Mouse (Mus musculus) kidney, postnatal 14 days (tissue): Measurements from ENCODE around the gene Fam172a.
A peak's percentile ranks its signal among the peaks of the same experiment; 100 is the strongest.

ENCODE experiments used
- DNase-seq: peaks from one replicate; pipeline ENCODE4 v3.0.0; 2022; ENCODE audit warnings: mixed read lengths

Gene Fam172a

GRCm38 (mm10) chr13:77976248-77976647 lies 274.4 kb downstream of the Fam172a start:
- no peak for DNase-seq

- DNase-seq: no peak
These were observed 275.3 kb downstream of the Fam172a start for GRCm38 (mm10) chr13:77977121-77977520.

- peak; percentile 56 for DNase-seq
These were observed 280.4 kb downstream of the Fam172a start for GRCm38 (mm10) chr13:77982105-77982851.

GRCm38 (mm10) chr13:77982852-77983202 lies 281.0 kb downstream of the Fam172a start:
- no peak for DNase-seq

- no peak for DNase-seq
These were observed 289.5 kb downstream of the Fam172a start for GRCm38 (mm10) chr13:77991189-77991886.

- no peak for DNase-seq
These were observed 302.8 kb downstream of the Fam172a start for GRCm38 (mm10) chr13:78004649-78005048.

GRCm38 (mm10) chr13:78005344-78005743 lies 303.5 kb downstream of the Fam172a start:
- no peak for DNase-seq

GRCm38 (mm10) chr13:78010176-78010575 lies 308.3 kb downstream of the Fam172a start:
- no peak for DNase-seq

- no peak for DNase-seq
These were observed 323.0 kb downstream of the Fam172a start, which contains the start of gene Pou5f2 for GRCm38 (mm10) chr13:78024683-78025294. TSS of gene Pou5f2 (plus strand) at chr13:78024902.

- DNase-seq: no peak
These were observed 331.0 kb downstream of the Fam172a start for GRCm38 (mm10) chr13:78032821-78033220.

- no peak for DNase-seq
These were observed 335.4 kb downstream of the Fam172a start for GRCm38 (mm10) chr13:78037203-78037602.

GRCm38 (mm10) chr13:78043203-78043602 lies 341.4 kb downstream of the Fam172a start:
- DNase-seq: no peak

GRCm38 (mm10) chr13:78045116-78045515 lies 343.3 kb downstream of the Fam172a start:
- DNase-seq: no peak

GRCm38 (mm10) chr13:78087751-78088150 lies 385.9 kb downstream of the Fam172a start:
- DNase-seq: no peak

- DNase-seq: no peak
These were observed 388.9 kb downstream of the Fam172a start for GRCm38 (mm10) chr13:78090701-78091100.

GRCm38 (mm10) chr13:78091949-78092348 lies 390.1 kb downstream of the Fam172a start:
- no peak for DNase-seq

- DNase-seq: no peak
These were observed 392.5 kb downstream of the Fam172a start for GRCm38 (mm10) chr13:78094352-78094751.

- DNase-seq: no peak
These were observed 393.5 kb downstream of the Fam172a start for GRCm38 (mm10) chr13:78095071-78095973.

GRCm38 (mm10) chr13:78098858-78099445 lies 397.1 kb downstream of the Fam172a start:
- DNase-seq: no peak

GRCm38 (mm10) chr13:78099746-78100530 lies 398.1 kb downstream of the Fam172a start:
- DNase-seq: peak; percentile 34

- no peak for DNase-seq
These were observed 398.8 kb downstream of the Fam172a start for GRCm38 (mm10) chr13:78100664-78101063.
